ENCODE assay signal across 11 mouse cellular contexts in genomic region chr11:114571144-114571869, GRCm38 (mm10).
DNase-seq lines count a peak whose midpoint lies in the region; ATAC-seq and TF ChIP-seq lines count a peak whose summit lies in the region.
"Had no signal": no experiment of that assay in that cellular context is flagged by ENCODE, and none has a peak within 500 bp of the region (broad histone marks: within the 10 kb centered on the region; RNA-seq: fewer than 3 reads in every experiment).

No protein-coding gene starts in this region.

- peaks cover 10% of the 10 kb centered on the region; the same call in 1 of the 2 replicates for H3K9me3 ChIP-seq in kidney, embryonic 14.5 days (ENCODE audit: control insufficient read depth, low read length)
- no peaks in the 10 kb centered on the region for H3K9me3 ChIP-seq in ES-E14 (ENCODE audit: control insufficient read depth, insufficient read depth, low read depth, low read length)
- H3K9me3 ChIP-seq in liver, embryonic 15.5 days (replicated peaks) = no peaks in the 10 kb centered on the region

- H3K9ac ChIP-seq in kidney, embryonic 14.5 days (ENCODE audit: low read depth, low read length) = no peak overlapping the region
- peak overlapping the region; percentile 45; the same call in 1 of the 2 replicates for H3K9ac ChIP-seq in ES-E14 (ENCODE audit: insufficient read depth, low read depth, low read length, poor library complexity, severe bottlenecking)
- H3K9ac ChIP-seq in liver, embryonic 15.5 days = no peak overlapping the region
- H3K9ac ChIP-seq: embryonic facial prominence, embryonic 13.5 days; midbrain, embryonic 13.5 days had no signal

- H3K27me3 ChIP-seq in kidney, embryonic 14.5 days (ENCODE audit: control insufficient read depth, insufficient read depth, low read length) = peaks cover 8% of the 10 kb centered on the region; the same call in 1 of the 2 replicates
- peaks cover 31% of the 10 kb centered on the region for H3K27me3 ChIP-seq in liver, embryonic 15.5 days

- no peaks in the 10 kb centered on the region for H3K36me3 ChIP-seq in kidney, embryonic 14.5 days (ENCODE audit: control insufficient read depth, insufficient read depth, low read length)
- H3K36me3 ChIP-seq in ES-E14 (ENCODE audit: control insufficient read depth, insufficient read depth, low read length, poor library complexity, severe bottlenecking) = no peaks in the 10 kb centered on the region
- no peaks in the 10 kb centered on the region for H3K36me3 ChIP-seq in liver, embryonic 15.5 days (replicated peaks)
- H3K36me3 ChIP-seq: embryonic facial prominence, embryonic 13.5 days; midbrain, embryonic 13.5 days had no signal

- peaks cover 11% of the 10 kb centered on the region for H3K4me1 ChIP-seq in kidney, embryonic 14.5 days (ENCODE audit: control insufficient read depth, insufficient read depth, low read length)
- H3K4me1 ChIP-seq in ES-E14 (ENCODE audit: control insufficient read depth in 2 of 2, insufficient read depth in 2 of 2, low read length in 2 of 2, poor library complexity in 1 of 2) = peaks cover 2 to 22% of the 10 kb centered on the region in 2 experiments; a peak in 3 of 4 replicates
- H3K4me1 ChIP-seq in liver, embryonic 15.5 days (replicated peaks) = no peaks in the 10 kb centered on the region

- intact Hi-C loops in left cerebral cortex, postnatal 36 days (cut with DNase I) = no loop called here

- ATAC-seq in CD4-positive, CD25-positive, alpha-beta regulatory T cell, adult 4 months = no peak
- ATAC-seq in kidney, embryonic 14.5 days (ENCODE audit: low FRiP score, low TSS enrichment) = no peak
- ATAC-seq in liver, embryonic 15.5 days (ENCODE audit: insufficient read depth) = no peak
- ATAC-seq: midbrain, embryonic 13.5 days had no signal

- no peak overlapping the region for H3K4me2 ChIP-seq in kidney, embryonic 14.5 days (replicated peaks; ENCODE audit: low read depth, low read length)
- peak overlapping the region; percentile 13; the same call in 1 of the 2 replicates for H3K4me2 ChIP-seq in liver, embryonic 15.5 days
- H3K4me2 ChIP-seq: embryonic facial prominence, embryonic 13.5 days; midbrain, embryonic 13.5 days had no signal

- 33% methylated on average over 20 of the region's 20 CpGs for WGBS in kidney, embryonic 14.5 days
- WGBS in liver, embryonic 15.5 days (ENCODE audit: insufficient replicate concordance) = 26% methylated on average over 20 of the region's 20 CpGs

- DNase-seq in CD4-positive, CD25-positive, alpha-beta regulatory T cell, adult 2 months (ENCODE audit: low read depth, low spot score) = peak; percentile 12
- DNase-seq in kidney, postnatal 25 days = no peak
- peak; percentile 91 for DNase-seq in ES-E14 (ENCODE audit: low read depth, low spot score)
- no peak for DNase-seq in spleen, postnatal 14 days (ENCODE audit: low spot score in 2 of 2)
- no peak for DNase-seq in left cerebral cortex, postnatal 36 days (ENCODE audit: low spot score in 2 of 2)
- DNase-seq: gastrocnemius, postnatal 10 days had no signal

- no peak overlapping the region for H3K27ac ChIP-seq in kidney, embryonic 14.5 days (ENCODE audit: low read depth, low read length)
- H3K27ac ChIP-seq in ES-E14 (ENCODE audit: insufficient read depth, low read depth, low read length, poor library complexity, severe bottlenecking) = peak overlapping the region; percentile 81
- no peak overlapping the region for H3K27ac ChIP-seq in liver, embryonic 15.5 days (replicated peaks)
- H3K27ac ChIP-seq: embryonic facial prominence, embryonic 13.5 days; midbrain, embryonic 13.5 days had no signal

- in situ Hi-C loops in ES-E14 (cut with MboI; ENCODE audit: low sequenced_read_pairs in 2 of 2, unreplicated experiment in 2 of 2) = no loop called here

- peak overlapping the region; percentile 4; the same call in 1 of the 2 replicates for H3K4me3 ChIP-seq in kidney, embryonic 14.5 days (ENCODE audit: low read length)
- peak overlapping the region; percentile 4 to 32 for H3K4me3 ChIP-seq in ES-E14 (ENCODE audit: insufficient read depth in 1 of 2, low read depth in 1 of 2, low read length in 2 of 2, poor library complexity in 1 of 2, severe bottlenecking in 1 of 2)
- H3K4me3 ChIP-seq in liver, embryonic 15.5 days (replicated peaks) = no peak overlapping the region
- H3K4me3 ChIP-seq: embryonic facial prominence, embryonic 13.5 days; midbrain, embryonic 13.5 days had no signal

TF ChIP-seq in ES-E14, 5 proteins besides CTCF, POLR2A, EP300 and RAD21:
- no peak for TF ChIP-seq ZNF384 (IDR thresholded peaks at IDR 0.05; ENCODE audit: low read depth, low read length)
- TF ChIP-seq ZC3H11A (IDR thresholded peaks at IDR 0.05; ENCODE audit: borderline replicate concordance, low read depth, low read length) = no peak
- no peak for TF ChIP-seq HCFC1 (IDR thresholded peaks at IDR 0.05; ENCODE audit: borderline replicate concordance, insufficient read depth, low read length)
- no peak for TF ChIP-seq CHD2 (IDR thresholded peaks at IDR 0.05; ENCODE audit: low read depth, low read length)
- TF ChIP-seq MAFK (IDR thresholded peaks at IDR 0.05; ENCODE audit: insufficient read depth, low read depth, low read length) = no peak
TF ChIP-seq in ES-E14: peak in this region for 0.

Comparison
In these comparisons a context has a peak if more than half of its experiments do, and no peak if none do; other contexts are left out.
1. DNase-seq: peak in CD4-positive, CD25-positive, alpha-beta regulatory T cell, adult 2 months (single experiment) and ES-E14 (single experiment); none in kidney, postnatal 25 days (0 of 2), spleen, postnatal 14 days (0 of 2) and left cerebral cortex, postnatal 36 days (0 of 2).